Mouse (Mus musculus) T-helper 17 cell (primary cell): ENCODE results near the gene Cpsf2.

Source experiments
- in situ Hi-C, 2 experiments: fragments of 300-600 bp; cut with MboI, MseI; formaldehyde crosslinking; loops; 1 replicate in 1 of 2; 2 replicates in 1 of 2; pipeline ENCODE4 v1.15.1; 2025; ENCODE audit warnings: high pct_unique_total_duplicates in 2 of 2

Cpsf2 gene

GRCm38 (mm10) chr12:101978588-101978987 is 2.8 kb downstream of the Cpsf2 start:
- in situ Hi-C loops = loop anchor here (10.0 to 25.0 kb wide), 4 partner anchors 666 to 1366 kb away; partner anchors contain the start of gene Ppp4r3a (in 1 of the 2)

GRCm38 (mm10) chr12:101979213-101979750 is 3.5 kb downstream of the Cpsf2 start:
- in situ Hi-C loops = loop anchor here (10.0 to 25.0 kb wide), 4 partner anchors 666 to 1366 kb away; partner anchors contain the start of gene Ppp4r3a (in 1 of the 2)

GRCm38 (mm10) chr12:101980266-101980665 is 4.5 kb downstream of the Cpsf2 start:
- in situ Hi-C loops = loop anchor here (5.0 to 25.0 kb wide), 4 partner anchors 387 to 893 kb away; partner anchors contain the start of gene Ppp4r3a (in 1 of the 2)

- in situ Hi-C loops = loop anchor here (5.0 to 25.0 kb wide), 4 partner anchors 386 to 894 kb away; partner anchors contain the start of gene Ppp4r3a (in 1 of the 2)
These were observed 5.8 kb downstream of the Cpsf2 start for GRCm38 (mm10) chr12:101981559-101981958.

GRCm38 (mm10) chr12:101982977-101983376 is 7.2 kb downstream of the Cpsf2 start:
- in situ Hi-C loops = loop anchor here (5.0 to 25.0 kb wide), 4 partner anchors 384 to 896 kb away; partner anchors contain the start of gene Ppp4r3a (in 1 of the 2)

- in situ Hi-C loops = loop anchor here in 1 of 2 experiments (25.0 kb wide), 2 partner anchors 702 to 898 kb away; partner anchors contain the start of gene Ppp4r3a
These were observed 9.3 kb downstream of the Cpsf2 start for GRCm38 (mm10) chr12:101985110-101985509.

GRCm38 (mm10) chr12:101987659-101988058 is 11.9 kb downstream of the Cpsf2 start:
- in situ Hi-C loops = loop anchor here in 1 of 2 experiments (25.0 kb wide), 2 partner anchors 700 to 900 kb away; partner anchors contain the start of gene Ppp4r3a

- in situ Hi-C loops = loop anchor here in 1 of 2 experiments (25.0 kb wide), 2 partner anchors 692 to 908 kb away; partner anchors contain the start of gene Ppp4r3a
These were observed 19.0 kb downstream of the Cpsf2 start for GRCm38 (mm10) chr12:101994576-101995467.

GRCm38 (mm10) chr12:101998929-101999328 is 23.1 kb downstream of the Cpsf2 start:
- in situ Hi-C loops = loop anchor here in 1 of 2 experiments (25.0 kb wide), 2 partner anchors 688 to 912 kb away; partner anchors contain the start of gene Ppp4r3a

GRCm38 (mm10) chr12:102000785-102001184 is 25.0 kb downstream of the Cpsf2 start:
- in situ Hi-C loops = no loop called here

- in situ Hi-C loops = no loop called here
These were observed 32.6 kb downstream of the Cpsf2 start for GRCm38 (mm10) chr12:102008111-102008977.

- in situ Hi-C loops = no loop called here
These were observed 33.8 kb downstream of the Cpsf2 start for GRCm38 (mm10) chr12:102009551-102009950.

GRCm38 (mm10) chr12:102014411-102014810 is 38.6 kb downstream of the Cpsf2 start:
- in situ Hi-C loops = no loop called here

- in situ Hi-C loops = no loop called here
These were observed 39.3 kb downstream of the Cpsf2 start for GRCm38 (mm10) chr12:102015127-102015526.

- in situ Hi-C loops = no loop called here
These were observed 46.1 kb downstream of the Cpsf2 start for GRCm38 (mm10) chr12:102021923-102022322.

GRCm38 (mm10) chr12:102029184-102029583 is 53.4 kb downstream of the Cpsf2 start:
- in situ Hi-C loops = no loop called here

- in situ Hi-C loops = no loop called here
These were observed 54.2 kb downstream of the Cpsf2 start for GRCm38 (mm10) chr12:102029892-102030446.

GRCm38 (mm10) chr12:102034934-102035333 is 59.1 kb downstream of the Cpsf2 start:
- in situ Hi-C loops = no loop called here

GRCm38 (mm10) chr12:102039861-102040260 is 64.1 kb downstream of the Cpsf2 start:
- in situ Hi-C loops = no loop called here

GRCm38 (mm10) chr12:102041699-102042098 is 65.9 kb downstream of the Cpsf2 start:
- in situ Hi-C loops = no loop called here

GRCm38 (mm10) chr12:102042247-102042646 is 66.5 kb downstream of the Cpsf2 start:
- in situ Hi-C loops = no loop called here
